Mouse (Mus musculus) cortical plate, adult 2 months (tissue): Measurements from ENCODE around the gene Dnajc28.
"Not testable (repeated sequence)": the region's sequence is repeated elsewhere in the genome, so short reads cannot be mapped to it uniquely, and the experiment has no call there.

Experiments
- CTCF ChIP-seq: fragments of 200-500 bp; IDR thresholded peaks from 2 replicates; pipeline ENCODE4 v1.5.1; 2011; ENCODE audit warnings: mild to moderate bottlenecking, control low read depth, low read length; ENCODE audit not compliant: insufficient read depth; ENCODE audit errors: extremely low read depth
- POLR2A ChIP-seq: fragments of 200-500 bp; IDR thresholded peaks from 2 replicates; pipeline ENCODE4 v1.6.1; 2011; ENCODE audit warnings: mild to moderate bottlenecking, low read length, control low read depth; ENCODE audit not compliant: insufficient read depth; ENCODE audit errors: extremely low read depth

DNA sequence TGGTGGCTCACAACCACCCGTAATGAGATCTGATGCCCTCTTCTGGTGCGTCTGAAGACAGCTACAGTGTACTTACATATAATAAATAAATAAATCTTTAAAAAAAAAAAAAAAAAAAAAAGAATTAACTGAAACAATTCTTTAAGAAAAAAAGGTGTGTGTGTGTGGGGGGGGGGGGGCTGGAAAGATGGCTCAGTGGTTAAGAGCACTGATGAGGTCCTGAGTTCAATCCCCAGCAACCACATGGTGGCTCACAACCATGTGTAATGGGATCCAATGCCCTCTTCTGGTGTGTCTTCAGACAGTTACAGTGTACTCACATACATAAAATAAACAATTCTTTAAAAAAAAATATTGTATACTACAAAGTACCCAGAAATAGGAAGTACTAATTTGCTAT is 26.6 kb upstream of the Dnajc28 start:
- TF ChIP-seq CTCF, POLR2A: not testable (repeated sequence)
